Mouse (Mus musculus): Measurements from ENCODE around the gene Sp1. TPM values are rescaled to one million over a fixed set of nuclear protein-coding genes. Genes with fewer than 3 reads are reported as not detected.

Gene Sp1
- total RNA-seq, 1 experiment from 2014 or later = 66.1 TPM

DNA sequence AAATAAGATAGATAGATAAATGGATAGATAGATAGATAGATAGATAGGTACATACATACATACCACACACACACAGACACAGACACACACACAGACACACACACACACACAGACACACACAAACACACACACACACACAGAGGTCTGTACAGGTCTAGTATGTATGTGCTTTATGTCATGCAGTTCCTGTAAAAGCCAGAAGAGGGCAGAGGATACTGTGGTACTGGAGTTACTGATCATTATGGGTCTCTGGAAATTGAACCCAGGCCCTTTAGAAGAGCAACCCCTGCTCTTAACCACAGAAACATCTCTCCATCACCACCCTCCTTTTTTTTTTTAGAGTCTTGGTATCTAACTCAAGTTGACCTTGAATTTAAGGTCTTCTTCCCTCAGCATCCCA lies 57.7 kb downstream of the Sp1 start:
- no peak for ATAC-seq (replicated peaks; ENCODE audit: insufficient number of reproducible peaks, low FRiP score, low TSS enrichment, poor library complexity, severe bottlenecking)

DNA sequence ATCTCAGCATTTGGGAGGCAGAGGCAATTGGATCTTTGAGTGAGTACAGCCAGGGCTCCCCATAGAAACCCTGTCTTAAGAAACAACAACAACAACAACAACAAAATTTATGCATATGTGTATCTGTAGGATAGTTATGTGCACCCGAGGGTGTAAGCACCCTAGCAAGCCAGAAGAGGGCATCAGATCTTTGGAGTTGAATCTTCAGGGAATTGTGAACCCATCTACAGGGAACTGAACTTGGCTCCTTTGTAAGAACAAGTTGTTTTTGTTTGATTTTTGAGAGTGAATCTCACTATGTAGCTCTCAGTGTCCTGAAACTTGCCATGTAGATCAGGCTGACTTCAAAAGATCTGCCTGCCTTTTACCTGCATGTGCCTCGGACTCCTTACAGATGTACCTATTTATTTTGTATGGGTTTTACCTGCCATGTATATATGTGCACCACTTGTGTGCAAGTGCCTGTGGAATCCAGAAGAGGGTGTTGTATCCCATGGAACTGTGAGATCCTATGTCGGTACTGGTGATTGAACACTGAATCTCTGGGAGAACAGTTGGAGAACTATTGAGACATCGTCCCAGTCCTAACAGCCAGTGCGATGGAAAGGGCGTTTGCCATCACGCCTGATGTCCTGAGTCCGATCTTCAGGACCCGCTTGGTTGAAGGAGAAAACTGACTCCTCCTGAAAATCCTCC lies 62.9 kb downstream of the Sp1 start:
- ATAC-seq (replicated peaks; ENCODE audit: insufficient number of reproducible peaks, low FRiP score, low TSS enrichment, poor library complexity, severe bottlenecking) = no peak

DNA sequence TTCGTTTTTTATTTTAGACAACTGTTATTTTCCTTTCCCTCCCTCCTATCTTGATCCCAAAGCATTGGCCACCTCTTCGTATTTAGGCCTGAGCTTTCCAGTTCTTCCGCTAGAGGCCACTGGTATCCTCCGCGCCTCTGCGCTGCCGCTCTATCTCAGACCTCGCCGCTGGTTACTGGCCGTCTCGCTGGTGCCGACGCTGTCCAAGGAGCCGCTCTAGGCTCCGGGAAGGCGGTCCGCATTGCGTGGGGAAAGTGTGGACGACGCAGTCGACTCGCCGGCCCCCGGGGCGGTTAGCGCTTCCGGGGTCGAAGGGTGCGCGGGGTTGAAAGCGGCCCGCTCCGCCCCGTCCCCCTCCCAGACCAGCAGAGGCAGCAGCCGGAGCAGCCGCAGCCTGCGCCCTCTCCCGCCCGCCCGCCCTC lies 64.3 kb downstream of the Sp1 start, which contains the start of gene Pcbp2:
Gene Pcbp2 (plus strand): TSS at position 357 of the 422 bp plus-strand sequence.
- ATAC-seq (replicated peaks; ENCODE audit: insufficient number of reproducible peaks, low FRiP score, low TSS enrichment, poor library complexity, severe bottlenecking) = peak; percentile 99

DNA sequence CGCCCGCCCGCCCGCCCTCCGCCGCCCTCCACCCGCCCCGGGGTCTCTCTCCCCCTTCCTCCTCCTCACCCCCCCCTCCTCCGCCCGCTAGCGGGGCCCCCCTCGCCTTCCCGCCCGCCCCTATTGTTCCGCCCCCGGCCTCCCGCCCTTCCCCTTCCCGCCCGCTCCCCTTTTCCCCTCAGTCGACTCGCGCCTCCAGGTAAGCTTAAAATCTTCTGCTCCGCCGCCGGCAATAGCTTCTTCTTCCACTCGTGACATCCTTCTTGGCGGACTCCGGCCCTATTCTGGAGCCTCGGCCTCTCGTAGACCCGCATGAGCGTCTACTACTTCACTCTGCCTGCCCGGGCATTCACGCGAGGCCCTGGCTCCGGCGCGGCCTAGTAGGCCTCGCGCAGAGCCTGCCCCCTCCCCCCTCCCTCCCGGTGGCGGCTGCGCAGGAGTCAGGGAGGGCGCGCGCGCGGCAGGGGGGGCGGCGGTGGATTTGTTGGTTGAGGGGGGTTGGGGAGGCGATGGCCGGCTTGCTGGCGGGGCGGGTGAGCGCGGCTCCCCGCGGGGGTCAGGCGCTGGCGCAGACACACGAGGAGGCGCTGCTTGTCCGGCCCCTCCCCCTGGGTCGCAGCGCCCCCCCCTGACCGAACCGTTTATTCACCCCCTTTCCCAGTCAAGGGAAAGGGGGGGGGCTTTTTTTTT lies 64.8 kb downstream of the Sp1 start:
- ATAC-seq (replicated peaks; ENCODE audit: insufficient number of reproducible peaks, low FRiP score, low TSS enrichment, poor library complexity, severe bottlenecking) = peak; percentile 25; the same call in 1 of the 2 replicates

DNA sequence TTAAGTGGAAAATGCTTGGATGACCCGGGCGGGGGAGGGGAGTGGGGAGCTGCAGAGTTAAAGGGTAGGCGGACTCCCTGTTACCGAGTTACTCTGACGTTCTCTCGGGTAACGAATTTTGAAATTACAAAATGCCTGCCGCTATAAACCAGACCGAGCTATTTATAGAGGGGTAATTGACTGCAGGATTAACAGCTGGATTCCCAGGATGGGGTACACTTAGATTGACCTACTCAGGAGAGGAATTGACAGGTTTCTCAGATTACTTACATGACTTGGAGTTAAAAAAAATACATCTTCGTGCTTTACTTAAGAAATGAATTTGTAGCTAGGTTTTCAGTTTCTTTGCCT lies 65.3 kb downstream of the Sp1 start:
- no peak for ATAC-seq (replicated peaks; ENCODE audit: insufficient number of reproducible peaks, low FRiP score, low TSS enrichment, poor library complexity, severe bottlenecking)

DNA sequence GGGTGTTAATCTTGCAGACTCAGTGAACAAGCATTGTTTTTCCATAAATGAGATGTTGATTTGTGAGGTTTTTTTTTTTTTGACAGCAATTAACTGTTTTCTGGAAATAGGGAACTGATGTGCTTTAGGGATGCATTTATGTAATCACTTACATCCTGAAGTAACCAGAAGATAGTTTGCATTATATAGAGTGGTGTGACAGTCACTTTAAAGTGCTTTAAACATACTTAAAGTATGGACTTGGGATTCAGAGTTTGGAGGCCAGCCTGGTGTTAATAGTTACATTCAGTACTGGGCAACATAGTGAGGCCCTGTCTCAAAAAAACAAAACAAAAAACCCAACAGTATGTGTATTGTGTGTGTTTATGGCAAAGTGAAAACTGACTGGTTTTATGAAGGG lies 65.8 kb downstream of the Sp1 start:
- no peak for ATAC-seq (replicated peaks; ENCODE audit: insufficient number of reproducible peaks, low FRiP score, low TSS enrichment, poor library complexity, severe bottlenecking)

DNA sequence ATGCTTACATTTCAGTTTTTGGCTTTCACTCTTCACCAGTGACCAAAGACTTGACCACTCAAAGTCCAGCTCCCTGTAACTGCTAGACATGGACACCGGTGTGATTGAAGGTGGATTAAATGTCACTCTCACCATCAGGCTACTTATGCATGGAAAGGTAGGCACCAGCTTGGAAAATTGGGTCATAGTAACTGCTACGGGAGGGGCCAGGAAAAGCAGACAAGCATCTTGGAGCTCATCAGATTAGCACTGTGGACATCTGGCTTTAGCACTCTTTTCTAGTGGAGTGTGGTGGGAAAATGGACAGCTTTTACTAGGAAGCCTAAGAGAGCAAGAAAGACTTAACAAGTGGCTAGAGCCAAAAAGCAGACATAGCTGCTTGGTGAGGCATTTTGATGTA lies 67.3 kb downstream of the Sp1 start:
- ATAC-seq (replicated peaks; ENCODE audit: insufficient number of reproducible peaks, low FRiP score, low TSS enrichment, poor library complexity, severe bottlenecking) = no peak

DNA sequence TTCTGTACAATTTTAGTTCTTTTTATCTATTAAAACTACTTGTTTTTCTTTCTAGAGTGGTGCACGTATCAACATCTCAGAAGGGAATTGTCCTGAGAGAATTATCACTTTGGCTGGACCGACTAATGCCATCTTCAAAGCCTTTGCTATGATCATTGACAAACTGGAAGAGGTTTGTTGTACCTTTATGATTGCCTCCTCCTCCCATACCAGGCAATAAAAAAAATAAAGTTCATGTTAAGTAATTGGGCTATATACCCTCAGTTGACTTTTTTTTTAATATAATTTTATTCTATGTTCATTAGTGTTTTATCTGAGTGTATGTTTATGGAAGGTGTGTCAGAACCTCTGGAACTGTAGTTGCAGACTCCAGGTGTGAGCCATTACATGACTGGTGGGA lies 68.6 kb downstream of the Sp1 start:
- ATAC-seq (replicated peaks; ENCODE audit: insufficient number of reproducible peaks, low FRiP score, low TSS enrichment, poor library complexity, severe bottlenecking) = no peak

DNA sequence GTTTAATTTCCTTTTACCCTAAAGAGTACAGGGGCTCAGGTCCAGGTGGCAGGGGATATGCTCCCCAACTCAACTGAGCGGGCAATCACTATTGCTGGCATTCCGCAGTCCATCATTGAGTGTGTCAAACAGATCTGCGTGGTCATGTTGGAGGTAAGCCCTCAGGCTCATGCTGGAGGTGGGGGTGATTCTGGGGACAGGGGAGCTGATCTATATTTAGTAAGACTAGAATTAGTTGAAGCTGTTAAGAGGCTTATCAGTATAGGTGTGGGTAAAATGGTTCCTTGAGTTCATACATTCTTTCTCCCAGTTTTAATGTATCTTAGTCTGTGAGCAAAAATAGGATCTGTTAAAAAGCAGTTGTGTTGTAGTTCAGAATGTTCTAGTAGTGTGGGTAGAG lies 77.2 kb downstream of the Sp1 start:
- ATAC-seq (replicated peaks; ENCODE audit: insufficient number of reproducible peaks, low FRiP score, low TSS enrichment, poor library complexity, severe bottlenecking) = no peak

DNA sequence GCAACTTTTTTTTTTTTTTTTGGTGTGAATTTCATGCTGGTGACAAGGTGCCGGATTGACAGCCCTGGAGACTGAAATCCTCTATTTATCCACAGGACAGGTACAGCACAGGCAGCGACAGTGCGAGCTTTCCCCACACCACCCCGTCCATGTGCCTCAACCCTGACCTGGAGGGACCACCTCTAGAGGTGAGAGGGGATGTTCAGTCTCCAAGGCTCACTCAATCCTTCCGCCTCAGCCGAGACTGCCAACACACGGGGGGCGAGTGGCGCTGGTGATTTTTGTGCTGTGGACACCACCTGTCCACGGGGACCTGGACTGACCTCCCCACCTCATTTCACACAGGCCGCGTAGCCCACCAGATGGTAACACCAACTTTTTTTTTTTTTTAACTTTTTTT lies 79.9 kb downstream of the Sp1 start:
- no peak for ATAC-seq (replicated peaks; ENCODE audit: insufficient number of reproducible peaks, low FRiP score, low TSS enrichment, poor library complexity, severe bottlenecking)

Other genes with a start within 250 kb of the Sp1 start
- 58.9 to 62.9 TPM (median 60.3 TPM) in 3 replicates for gene Zfp740, start 202.9 kb upstream of the Sp1 start, total RNA-seq (2017)
- gene Csad, start 201.4 kb upstream of the Sp1 start, total RNA-seq (2017) = 4.1 to 11.2 TPM (median 8.1 TPM) in 3 replicates
- 533 to 618 TPM (median 601 TPM) in 3 replicates for gene Itgb7, start 174.2 kb upstream of the Sp1 start, total RNA-seq (2017)
- 18.8 to 30.0 TPM (median 26.6 TPM) in 3 replicates for gene Rarg, start 148.6 kb upstream of the Sp1 start, total RNA-seq (2017)
- gene Gm9918, start 135.6 kb upstream of the Sp1 start, total RNA-seq (2017) = not detected in 3 replicates
- gene Mfsd5, start 126.7 kb upstream of the Sp1 start, total RNA-seq (2017) = 30.1 to 39.1 TPM (median 34.0 TPM) in 3 replicates
- gene Espl1, start 109.9 kb upstream of the Sp1 start, total RNA-seq (2017) = 0.76 to 4.6 TPM (median 4.0 TPM) in 3 replicates
- 576 to 776 TPM (median 626 TPM) in 3 replicates for gene Pfdn5, start 80.0 kb upstream of the Sp1 start, total RNA-seq (2017)
- 20.0 to 37.9 TPM (median 27.2 TPM) in 3 replicates for gene Myg1, start 74.4 kb upstream of the Sp1 start, total RNA-seq (2017)
- 16.5 to 50.9 TPM (median 46.2 TPM) in 3 replicates for gene Aaas, start 55.4 kb upstream of the Sp1 start, total RNA-seq (2017)
- gene Sp7, start 39.0 kb upstream of the Sp1 start, total RNA-seq (2017) = not detected in 3 replicates
- 0.86 TPM in 1 of 3 replicates, not detected in the others for gene Amhr2, start 39.2 kb downstream of the Sp1 start, total RNA-seq (2017)
- gene Prr13, start 52.9 kb downstream of the Sp1 start, total RNA-seq (2017) = 233 to 280 TPM (median 259 TPM) in 3 replicates
- 106 to 183 TPM (median 119 TPM) in 3 replicates for gene Pcbp2, start 64.4 kb downstream of the Sp1 start, total RNA-seq (2017)
- gene Gm10337, start 97.6 kb downstream of the Sp1 start, total RNA-seq (2017) = not detected in 3 replicates
- gene Map3k12, start 110.9 kb downstream of the Sp1 start, total RNA-seq (2017) = 0.32 to 1.2 TPM (median 0.97 TPM) in 3 replicates
- gene Tarbp2, start 112.0 kb downstream of the Sp1 start, total RNA-seq (2017) = 16.2 to 27.3 TPM (median 20.8 TPM) in 3 replicates
- 2.3 to 5.9 TPM in 2 of 3 replicates, not detected in the other for gene Npff, start 118.8 kb downstream of the Sp1 start, total RNA-seq (2017)
- gene Gm28047, start 218.9 kb downstream of the Sp1 start, total RNA-seq (2017) = not detected in 3 replicates
- gene Atf7, start 219.3 kb downstream of the Sp1 start, total RNA-seq (2017) = 26.9 to 70.4 TPM (median 29.2 TPM) in 3 replicates

All from monocyte, adult 5-6 weeks (primary cell).